Mouse (Mus musculus): ENCODE results near the gene Ripor3.

DNA sequence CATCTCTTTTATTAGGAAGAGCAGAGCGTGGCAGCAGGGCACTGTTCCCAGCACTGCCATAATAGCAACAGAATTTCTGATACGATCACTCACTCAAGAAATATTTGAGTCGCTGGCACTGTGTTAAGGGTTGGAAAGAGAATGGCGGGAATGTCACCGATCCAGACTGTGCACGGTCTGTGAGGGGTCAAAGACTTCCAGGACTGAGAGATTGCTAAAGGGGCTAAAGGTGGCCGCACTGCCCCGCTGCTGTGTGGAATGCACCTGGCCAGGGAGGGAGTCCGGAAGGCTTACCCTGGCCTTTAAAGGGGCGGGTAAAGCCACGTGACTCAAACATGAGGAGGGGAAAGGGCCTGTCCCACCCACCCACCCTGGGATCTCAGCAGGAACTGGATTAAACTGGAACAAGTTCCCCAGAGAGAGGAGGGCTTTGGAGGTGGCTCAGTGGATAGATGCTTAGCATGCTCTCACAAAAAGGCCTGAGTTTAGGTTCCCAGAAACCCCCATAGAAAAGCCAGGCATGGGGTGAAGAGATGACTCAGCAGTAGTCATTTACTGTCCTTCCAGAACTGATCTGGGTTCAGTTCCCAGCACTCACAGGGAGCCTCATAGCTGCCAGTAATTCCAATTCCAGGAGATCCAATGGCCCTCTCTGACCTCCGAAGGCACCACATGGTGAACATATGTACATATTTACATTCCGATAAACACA is 48.2 kb upstream of the Ripor3 start:
- TF ChIP-seq GATA1 (IDR thresholded peaks at IDR 0.05; ENCODE audit: low read length) (no peak), TAL1 (IDR thresholded peaks at IDR 0.05; ENCODE audit: low read length) (no peak)

Measured in erythroblast, embryonic 14.5 days (primary cell).